Mouse (Mus musculus) myocyte (in vitro differentiated cells): Measurements from ENCODE around the gene Cracr2b.

ENCODE experiments used
- E2F4 ChIP-seq: IDR thresholded peaks from one replicate; pipeline ENCODE4 v1.6.1; 2011; ENCODE audit warnings: mild to moderate bottlenecking, control low read depth, moderate library complexity; ENCODE audit not compliant: insufficient read depth
- MAX ChIP-seq: IDR thresholded peaks from one replicate; pipeline ENCODE4 v1.6.1; 2011; ENCODE audit warnings: low read depth, mild to moderate bottlenecking, control low read depth
- POLR2A ChIP-seq: IDR thresholded peaks from one replicate; pipeline ENCODE4 v1.6.1; 2011; ENCODE audit warnings: low read depth, mild to moderate bottlenecking, control low read depth, moderate library complexity; ENCODE audit not compliant: insufficient read length

GRCm38 (mm10) chr7:141476226-141476980, 15.5 kb downstream of the Cracr2b start:
- TF ChIP-seq POLR2A (peak; percentile 47), MAX (no peak), E2F4 (no peak)
